Mouse (Mus musculus): Measurements from ENCODE around the gene Lpo. TPM values are rescaled to one million over a fixed set of nuclear protein-coding genes. Genes with fewer than 3 reads are reported as not detected.

Lpo gene
- total and polyA plus RNA-seq, 2 experiments from 2014 or later, result 3.3 to 3.4 TPM

GRCm38 (mm10) chr11:87841436-87841835 lies 13.3 kb upstream of the Lpo start:
- Histone ChIP-seq H3K4me2 (ENCODE audit: low read depth, low read length) (no peak overlapping the region), H3K9ac (replicated peaks; ENCODE audit: low read length) (no peak overlapping the region)
- no peak for ATAC-seq

GRCm38 (mm10) chr11:87840676-87841075 lies 12.6 kb upstream of the Lpo start:
- ATAC-seq, result no peak
- WGBS, result 90% methylated on average over 8 of the region's 8 CpGs
- Histone ChIP-seq H3K4me1 (ENCODE audit: insufficient read depth, low read length) (no peaks in the 10 kb centered on the region), H3K4me3 (ENCODE audit: low read length) (no peak overlapping the region), H3K9me3 (ENCODE audit: low read length) (no peaks in the 10 kb centered on the region), H3K27ac (no peak overlapping the region), H3K36me3 (ENCODE audit: insufficient read depth, low read length) (no peaks in the 10 kb centered on the region), H3K9ac (replicated peaks; ENCODE audit: low read length) (no peak overlapping the region), H3K27me3 (ENCODE audit: insufficient read depth, low read length) (no peaks in the 10 kb centered on the region), H3K4me2 (ENCODE audit: low read depth, low read length) (no peak overlapping the region)
- no peak for TF ChIP-seq CTCF (IDR thresholded peaks at IDR 0.05; ENCODE audit: low read depth)
- no peak for DNase-seq (ENCODE audit: low spot score)

More at GRCm38 (mm10) chr11:87841436-87841835, 13.3 kb upstream of the Lpo start:
- DNase-seq (ENCODE audit: low spot score), result no peak
- Histone ChIP-seq H3K27me3 (ENCODE audit: insufficient read depth, low read length) (no peaks in the 10 kb centered on the region), H3K27ac (no peak overlapping the region), H3K4me1 (ENCODE audit: insufficient read depth, low read length) (no peaks in the 10 kb centered on the region), H3K36me3 (ENCODE audit: insufficient read depth, low read length) (no peaks in the 10 kb centered on the region), H3K9me3 (ENCODE audit: low read length) (no peaks in the 10 kb centered on the region), H3K4me3 (ENCODE audit: low read length) (no peak overlapping the region)
- 92% methylated on average over 3 of the region's 3 CpGs for WGBS
- no peak for TF ChIP-seq CTCF (IDR thresholded peaks at IDR 0.05; ENCODE audit: low read depth)

- TF ChIP-seq CTCF (IDR thresholded peaks at IDR 0.05; ENCODE audit: low read depth), result no peak
- no peaks in the 10 kb centered on the region for H3K9me3 ChIP-seq (ENCODE audit: low read length)
- no peaks in the 10 kb centered on the region for H3K36me3 ChIP-seq (ENCODE audit: insufficient read depth, low read length)
- no peaks in the 10 kb centered on the region for H3K27me3 ChIP-seq (ENCODE audit: insufficient read depth, low read length)
- DNase-seq (ENCODE audit: low spot score), result no peak
- WGBS, result 35% methylated on average over 5 of the region's 5 CpGs
- H3K4me2 ChIP-seq (ENCODE audit: low read depth, low read length), result no peak overlapping the region
- H3K4me1 ChIP-seq (ENCODE audit: insufficient read depth, low read length), result peaks cover 6% of the 10 kb centered on the region; the same call in 1 of the 2 replicates
- ATAC-seq, result no peak
- no peak overlapping the region for H3K9ac ChIP-seq (replicated peaks; ENCODE audit: low read length)
- H3K4me3 ChIP-seq (ENCODE audit: low read length), result no peak overlapping the region
- H3K27ac ChIP-seq, result no peak overlapping the region
Measured at GRCm38 (mm10) chr11:87821502-87821901, 6.6 kb downstream of the Lpo start.

- Histone ChIP-seq H3K9me3 (ENCODE audit: low read length) (no peaks in the 10 kb centered on the region), H3K9ac (replicated peaks; ENCODE audit: low read length) (peak overlapping the region; percentile 49), H3K27me3 (ENCODE audit: insufficient read depth, low read length) (no peaks in the 10 kb centered on the region), H3K4me3 (ENCODE audit: low read length) (peak overlapping the region; percentile 33), H3K4me2 (ENCODE audit: low read depth, low read length) (peak overlapping the region; percentile 66), H3K4me1 (ENCODE audit: insufficient read depth, low read length) (peaks cover 6% of the 10 kb centered on the region; the same call in 1 of the 2 replicates), H3K36me3 (ENCODE audit: insufficient read depth, low read length) (no peaks in the 10 kb centered on the region), H3K27ac (peak overlapping the region; percentile 67; the same call in 1 of the 2 replicates)
- DNase-seq (ENCODE audit: low spot score) (no peak), ATAC-seq (no peak)
- TF ChIP-seq CTCF (IDR thresholded peaks at IDR 0.05; ENCODE audit: low read depth), result no peak
- 33% methylated on average over 4 of the region's 4 CpGs for WGBS
Measured at GRCm38 (mm10) chr11:87817443-87817773, 10.7 kb downstream of the Lpo start.

GRCm38 (mm10) chr11:87816707-87817442 lies 11.2 kb downstream of the Lpo start:
- no peaks in the 10 kb centered on the region for H3K9me3 ChIP-seq (ENCODE audit: low read length)
- no peaks in the 10 kb centered on the region for H3K36me3 ChIP-seq (ENCODE audit: insufficient read depth, low read length)
- H3K27me3 ChIP-seq (ENCODE audit: insufficient read depth, low read length), result no peaks in the 10 kb centered on the region
- DNase-seq (ENCODE audit: low spot score) (peak; percentile 89), ATAC-seq (peak; percentile 91)
- H3K27ac ChIP-seq, result peak overlapping the region; percentile 67
- WGBS, result 2% methylated on average over 31 of the region's 31 CpGs
- peak overlapping the region; percentile 49 for H3K9ac ChIP-seq (replicated peaks; ENCODE audit: low read length)
- H3K4me2 ChIP-seq (ENCODE audit: low read depth, low read length), result peak overlapping the region; percentile 66
- TF ChIP-seq CTCF (IDR thresholded peaks at IDR 0.05; ENCODE audit: low read depth), result peak; percentile 89
- peaks cover 6% of the 10 kb centered on the region; the same call in 1 of the 2 replicates for H3K4me1 ChIP-seq (ENCODE audit: insufficient read depth, low read length)
- H3K4me3 ChIP-seq (ENCODE audit: low read length), result peak overlapping the region; percentile 33

- TF ChIP-seq CTCF (IDR thresholded peaks at IDR 0.05; ENCODE audit: low read depth), result no peak
- peak; percentile 25 for DNase-seq (ENCODE audit: low spot score)
- no peak overlapping the region for H3K4me3 ChIP-seq (ENCODE audit: low read length)
- peaks cover 9% of the 10 kb centered on the region; the same call in 1 of the 2 replicates for H3K4me1 ChIP-seq (ENCODE audit: insufficient read depth, low read length)
- no peaks in the 10 kb centered on the region for H3K36me3 ChIP-seq (ENCODE audit: insufficient read depth, low read length)
- no peak overlapping the region for H3K9ac ChIP-seq (replicated peaks; ENCODE audit: low read length)
- no peaks in the 10 kb centered on the region for H3K27me3 ChIP-seq (ENCODE audit: insufficient read depth, low read length)
- no peaks in the 10 kb centered on the region for H3K9me3 ChIP-seq (ENCODE audit: low read length)
- H3K4me2 ChIP-seq (ENCODE audit: low read depth, low read length), result no peak overlapping the region
- no peak for ATAC-seq
- WGBS, result 43% methylated on average over 8 of the region's 8 CpGs
- H3K27ac ChIP-seq, result no peak overlapping the region
Measured at GRCm38 (mm10) chr11:87814831-87815230, 13.3 kb downstream of the Lpo start.

GRCm38 (mm10) chr11:87811396-87811795 lies 16.7 kb downstream of the Lpo start:
- Histone ChIP-seq H3K27me3 (ENCODE audit: insufficient read depth, low read length) (no peaks in the 10 kb centered on the region), H3K9ac (replicated peaks; ENCODE audit: low read length) (no peak overlapping the region), H3K4me1 (ENCODE audit: insufficient read depth, low read length) (0 out of 2 replicates have a peak, but pooled peaks cover 3% of the 10 kb centered on the region), H3K9me3 (ENCODE audit: low read length) (no peaks in the 10 kb centered on the region), H3K4me2 (ENCODE audit: low read depth, low read length) (no peak overlapping the region), H3K27ac (peak overlapping the region; percentile 51; the same call in 1 of the 2 replicates), H3K4me3 (ENCODE audit: low read length) (no peak overlapping the region), H3K36me3 (ENCODE audit: insufficient read depth, low read length) (no peaks in the 10 kb centered on the region)
- DNase-seq (ENCODE audit: low spot score) (peak; percentile 52), ATAC-seq (peak; percentile 70; the same call in 1 of the 2 replicates)
- no peak for TF ChIP-seq CTCF (IDR thresholded peaks at IDR 0.05; ENCODE audit: low read depth)
- 21% methylated on average over 4 of the region's 4 CpGs for WGBS

Measured in hindbrain, postnatal 0 days (tissue).